Mouse (Mus musculus) heart, postnatal 0 days (tissue): ENCODE data around the gene Ggcx.

Experiments used
- CTCF ChIP-seq: IDR thresholded peaks from 2 replicates; pipeline ENCODE4 v1.5.1; 2016; ENCODE audit warnings: antibody characterized with exemption, control low read depth, low read depth
- EP300 ChIP-seq: IDR thresholded peaks from 2 replicates; pipeline ENCODE4 v1.6.1; 2016; ENCODE audit warnings: antibody characterized with exemption, low read depth

DNA sequence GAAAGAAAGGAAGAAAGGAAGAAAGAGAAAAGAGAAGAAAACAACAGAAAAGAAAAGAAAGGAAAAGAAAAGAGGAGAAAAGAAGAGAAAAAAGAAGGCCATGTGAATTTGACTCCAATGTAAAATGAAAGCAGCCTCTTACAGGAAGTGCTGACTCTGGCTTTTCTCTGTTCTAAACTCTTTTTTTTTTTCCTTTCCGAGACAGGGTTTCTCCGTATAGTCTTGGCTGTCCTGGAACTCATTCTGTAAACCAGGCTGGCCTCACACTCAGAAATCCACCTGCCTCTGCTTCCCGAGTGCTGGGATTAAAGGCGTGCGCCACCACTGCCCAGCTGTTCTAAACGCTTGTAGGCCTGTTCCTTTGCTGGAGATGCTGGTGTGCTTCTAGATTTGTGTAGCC lies 31.6 kb upstream of the Ggcx start:
- TF ChIP-seq CTCF (no peak), EP300 (no peak)
